Mouse (Mus musculus) mature B cell (primary cell): Measurements from ENCODE around the gene Arfrp1.

Source experiments
- in situ Hi-C: fragments of 300-500 bp; cut with MboI; formaldehyde crosslinking; loops from 2 replicates; pipeline ENCODE4 v1.14.3; 2019

Arfrp1 gene

GRCm38 (mm10) chr2:181364860-181365596 is at the start of gene Arfrp1, which contains the start of gene Zgpat:
Gene Arfrp1, minus strand, starts transcription at chr2:181365404.
Gene Zgpat, plus strand, starts transcription at chr2:181364928.
- in situ Hi-C loops = no loop called here

- in situ Hi-C loops = no loop called here
These were observed 47.9 kb upstream of the Arfrp1 start for GRCm38 (mm10) chr2:181413141-181413540.

- in situ Hi-C loops = no loop called here
These were observed 45.7 kb upstream of the Arfrp1 start for GRCm38 (mm10) chr2:181410760-181411473.

DNA sequence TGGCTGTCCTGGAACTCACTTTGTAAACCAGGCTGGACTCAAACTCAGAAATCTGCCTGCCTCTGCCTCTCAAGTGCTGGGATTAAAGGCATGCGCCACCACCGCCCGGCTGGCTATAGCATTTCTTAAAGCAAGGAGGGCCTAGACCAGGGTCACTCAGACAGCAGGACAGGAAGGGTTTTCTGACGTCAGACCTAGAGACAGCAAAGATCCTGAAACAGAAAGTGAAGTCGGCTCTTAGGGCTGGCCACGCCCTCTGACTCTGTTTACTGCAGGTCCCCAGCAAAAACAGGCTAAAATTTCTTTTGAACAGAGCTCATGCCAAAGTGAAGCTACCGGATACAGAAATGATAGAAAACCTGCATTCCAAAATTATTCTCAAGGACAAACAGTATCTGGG is 44.4 kb upstream of the Arfrp1 start:
- in situ Hi-C loops = no loop called here

DNA sequence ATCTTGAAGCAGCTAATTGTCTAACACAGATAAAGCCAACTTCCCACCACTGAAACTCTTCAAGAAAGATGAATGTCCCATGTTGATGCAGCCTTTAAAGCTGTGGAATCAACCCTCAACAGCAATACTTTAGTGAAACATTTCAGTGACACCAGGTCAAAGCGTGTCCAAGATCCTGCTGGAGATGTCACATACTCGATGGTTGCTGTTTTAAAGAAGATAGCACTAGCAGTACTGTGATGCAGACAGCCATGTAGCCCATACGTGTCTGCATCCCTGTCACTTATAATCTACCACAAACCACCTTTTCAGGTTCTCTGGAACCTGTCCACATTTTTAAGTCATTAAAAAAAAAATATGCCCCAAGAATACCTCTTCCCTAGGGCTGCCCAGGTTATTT is 38.5 kb upstream of the Arfrp1 start:
- in situ Hi-C loops = no loop called here

DNA sequence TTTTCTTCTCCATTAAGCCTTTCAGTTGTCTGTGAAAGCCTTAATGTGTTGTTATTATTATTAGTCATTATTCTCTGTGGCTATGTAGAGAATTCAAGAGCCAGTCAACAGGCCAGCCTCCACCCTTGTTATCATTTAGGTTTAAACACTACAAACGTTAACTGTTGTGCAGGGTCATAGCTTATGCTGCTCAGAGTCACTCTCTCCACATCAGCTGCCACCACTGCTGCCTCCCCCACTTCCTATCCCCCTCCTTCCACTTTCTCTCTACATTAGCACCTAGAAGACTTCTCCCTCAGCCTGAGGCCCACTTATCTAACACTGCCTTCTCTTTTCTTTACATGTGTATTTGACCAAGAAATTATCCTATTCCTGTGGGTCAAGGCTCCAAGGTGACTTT is 36.3 kb upstream of the Arfrp1 start:
- in situ Hi-C loops = no loop called here

DNA sequence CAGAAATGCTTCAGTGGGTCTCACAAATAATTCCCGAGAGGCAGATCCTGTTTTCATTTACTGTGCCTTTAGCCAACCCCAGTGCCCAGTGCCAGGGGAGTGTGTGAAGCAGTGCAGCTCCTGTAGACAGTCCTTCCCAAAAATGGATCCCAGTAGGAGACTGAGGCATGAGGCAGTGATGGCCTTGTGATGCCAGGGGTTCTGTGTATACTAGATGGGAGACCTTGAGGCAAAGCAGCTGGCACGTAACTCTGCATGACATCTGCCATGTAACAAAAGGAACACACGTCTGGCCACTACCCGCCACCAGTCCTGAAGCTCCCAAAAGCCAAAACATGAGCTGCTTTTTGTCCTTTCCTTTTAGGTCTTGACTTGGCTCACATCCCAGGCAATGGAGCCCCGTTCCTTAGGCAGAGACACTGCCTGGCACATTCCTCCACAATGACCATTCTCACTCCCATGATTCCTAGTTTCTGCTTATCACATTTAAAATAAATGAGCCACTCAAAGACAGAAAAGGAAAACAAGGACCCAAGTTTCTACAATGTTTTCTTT is 32.1 kb upstream of the Arfrp1 start:
- in situ Hi-C loops = loop anchor here (10.0 kb wide), 2 partner anchors 98 to 178 kb away; partner anchors contain the start of genes Abhd16b and Tpd52l2

- in situ Hi-C loops = loop anchor here (10.0 kb wide), 2 partner anchors 101 to 181 kb away; partner anchors contain the start of genes Abhd16b and Tpd52l2
These were observed 28.9 kb upstream of the Arfrp1 start for GRCm38 (mm10) chr2:181394086-181394485.

- in situ Hi-C loops = loop anchor here (10.0 kb wide), 2 partner anchors 102 to 182 kb away; partner anchors contain the start of genes Abhd16b and Tpd52l2
These were observed 27.5 kb upstream of the Arfrp1 start for GRCm38 (mm10) chr2:181392600-181393213.

DNA sequence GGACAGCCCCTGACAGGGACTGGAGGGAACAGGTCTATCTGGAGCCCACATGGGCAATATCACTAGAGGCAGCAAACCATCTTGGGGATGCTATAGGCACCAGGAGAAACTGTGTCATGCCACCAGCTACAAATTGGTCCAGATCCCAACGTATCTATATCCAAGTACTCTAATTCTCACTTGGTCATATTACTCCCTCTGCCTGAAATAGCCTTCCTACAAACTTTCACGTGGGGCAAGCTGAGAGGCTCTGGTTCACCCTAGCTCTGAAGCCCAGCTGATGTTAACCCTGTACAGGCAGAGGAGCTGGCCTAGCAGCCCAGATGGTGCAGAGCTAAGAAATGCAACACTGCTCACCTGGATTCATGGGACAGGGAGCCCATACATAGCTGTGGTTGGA is 26.3 kb upstream of the Arfrp1 start:
- in situ Hi-C loops = loop anchor here (10.0 kb wide), 2 partner anchors 103 to 183 kb away; partner anchors contain the start of genes Abhd16b and Tpd52l2

- in situ Hi-C loops = loop anchor here (10.0 kb wide), 2 partner anchors 104 to 184 kb away; partner anchors contain the start of genes Abhd16b and Tpd52l2
These were observed 25.8 kb upstream of the Arfrp1 start for GRCm38 (mm10) chr2:181391022-181391421.

DNA sequence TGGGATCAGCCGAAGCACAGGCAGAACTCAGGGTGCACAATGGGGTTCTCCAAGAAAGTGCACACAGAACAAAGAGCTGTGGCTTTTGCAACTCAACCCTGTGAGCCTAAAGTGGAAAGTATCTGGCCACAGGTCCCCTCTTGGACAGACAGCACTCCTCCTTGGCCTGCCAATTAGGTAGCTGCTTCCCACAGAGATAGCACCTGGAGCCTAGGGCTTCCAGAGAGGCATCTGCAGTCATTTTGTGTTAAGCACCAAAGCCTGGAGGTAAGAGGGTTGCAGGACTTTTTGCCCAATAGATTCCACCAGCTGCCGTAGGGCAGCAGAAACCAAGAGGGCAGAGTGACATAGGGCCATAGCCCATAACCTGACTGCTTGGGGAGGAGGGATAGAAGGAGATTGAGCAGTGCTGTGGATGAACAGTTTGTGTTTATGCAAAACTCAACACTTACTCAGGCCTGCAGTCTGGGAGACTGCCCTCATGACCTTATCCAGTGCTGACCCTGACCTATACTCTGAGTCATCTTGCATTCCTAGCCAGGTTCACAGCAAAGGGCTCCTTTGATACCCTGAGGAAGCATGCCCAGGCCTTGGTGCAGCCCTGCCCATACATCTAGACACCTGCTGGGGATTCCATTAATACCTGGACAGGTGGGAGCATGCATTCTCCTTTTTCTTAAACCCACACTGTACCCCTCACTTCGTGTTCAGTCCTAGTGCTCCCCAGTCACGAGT is 25.1 kb upstream of the Arfrp1 start:
- in situ Hi-C loops = loop anchor here (10.0 kb wide), 2 partner anchors 104 to 184 kb away; partner anchors contain the start of genes Abhd16b and Tpd52l2

DNA sequence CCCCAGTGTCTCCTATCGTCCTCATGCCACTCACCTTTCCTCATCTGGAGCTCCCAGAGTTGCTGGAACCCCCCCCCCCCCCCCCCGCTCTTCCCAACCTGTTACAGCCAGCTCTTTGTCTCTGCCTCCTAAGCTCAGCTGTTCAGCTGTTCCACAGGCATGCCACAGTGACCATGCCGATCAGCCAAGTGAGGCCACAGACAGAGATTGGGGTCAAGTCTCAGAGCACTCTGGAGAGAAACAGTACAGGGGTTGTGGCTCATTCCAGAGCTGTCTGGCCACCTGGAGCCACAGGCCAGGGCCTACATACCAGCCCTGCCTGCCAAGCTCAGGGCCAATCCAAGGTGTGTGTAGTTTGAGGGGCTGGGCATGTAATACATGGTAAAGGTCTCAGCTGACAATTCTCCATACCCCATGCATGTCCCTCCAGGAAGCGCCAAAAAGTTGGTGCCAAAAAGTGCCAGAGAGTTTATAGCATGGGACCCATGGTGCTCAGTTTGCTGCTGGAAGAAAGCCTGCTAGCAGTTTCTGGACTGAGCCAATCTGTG is 21.5 kb upstream of the Arfrp1 start:
- in situ Hi-C loops = no loop called here

DNA sequence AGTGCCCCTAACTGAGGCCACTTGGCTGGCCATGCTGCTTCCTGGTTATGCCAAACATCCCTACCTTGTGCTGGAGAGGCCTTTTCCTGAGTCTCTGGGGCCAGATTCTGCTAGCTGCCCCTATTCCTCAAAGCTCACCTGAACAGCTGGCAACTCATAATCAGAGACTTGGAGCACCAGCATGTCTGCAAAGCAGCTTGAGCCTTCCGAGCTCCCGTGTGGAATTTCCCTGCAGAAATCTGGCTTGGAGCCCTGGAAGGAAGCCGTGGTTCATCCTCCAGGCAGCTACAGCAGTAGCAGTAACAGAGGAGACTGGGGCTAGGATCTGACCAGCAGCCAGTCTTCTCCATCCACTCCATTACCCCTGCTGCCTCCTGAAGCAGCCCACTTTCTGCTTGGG is 20.7 kb upstream of the Arfrp1 start:
- in situ Hi-C loops = no loop called here

DNA sequence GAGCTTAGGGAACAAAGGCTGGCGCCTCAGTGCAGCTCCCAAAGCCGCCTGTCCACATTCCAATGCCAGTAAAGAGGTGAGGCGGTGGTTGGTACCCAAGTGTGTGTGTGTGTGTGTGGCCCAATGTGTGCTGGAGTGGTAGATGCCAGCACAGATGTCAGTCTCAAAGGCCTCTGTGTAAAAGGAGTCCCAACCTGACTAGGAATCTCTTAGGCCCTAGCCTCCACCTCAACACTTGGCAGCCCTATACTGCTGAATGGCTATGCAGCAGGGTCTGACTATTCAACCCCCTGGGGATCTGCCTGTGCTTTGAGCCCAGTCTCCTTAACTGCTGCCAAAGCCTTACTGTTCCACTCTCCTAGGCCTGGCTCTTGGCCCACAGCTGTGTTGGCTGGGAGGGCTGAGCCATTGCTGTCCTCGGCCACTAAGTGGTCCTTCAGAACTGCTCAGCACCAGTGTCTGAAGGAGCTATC is 19.8 kb upstream of the Arfrp1 start:
- in situ Hi-C loops = no loop called here

- in situ Hi-C loops = no loop called here
These were observed 19.3 kb upstream of the Arfrp1 start for GRCm38 (mm10) chr2:181384463-181384862.

GRCm38 (mm10) chr2:181381631-181382306 is 16.6 kb upstream of the Arfrp1 start:
- in situ Hi-C loops = no loop called here

- in situ Hi-C loops = no loop called here
These were observed 15.9 kb upstream of the Arfrp1 start for GRCm38 (mm10) chr2:181381107-181381506.

DNA sequence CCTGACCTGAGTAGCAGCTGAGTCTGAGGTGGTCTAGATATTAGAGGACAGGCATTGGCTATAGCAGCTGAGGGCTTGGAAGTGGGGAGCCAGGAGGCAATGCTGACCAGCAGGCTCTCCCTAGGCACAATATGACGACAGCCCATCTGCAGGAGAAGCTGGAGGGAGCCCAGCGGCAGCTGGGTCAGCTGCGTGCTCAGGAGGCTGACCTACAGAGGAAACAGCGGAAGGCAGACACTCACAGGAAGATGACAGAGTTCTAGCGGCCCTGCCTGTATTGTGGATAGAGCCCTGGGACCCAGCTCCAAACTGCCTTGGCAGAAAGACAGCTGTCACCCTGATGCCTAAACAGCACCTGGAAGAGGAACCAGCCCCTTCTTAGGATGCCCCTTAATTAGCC is 15.0 kb upstream of the Arfrp1 start:
- in situ Hi-C loops = no loop called here

DNA sequence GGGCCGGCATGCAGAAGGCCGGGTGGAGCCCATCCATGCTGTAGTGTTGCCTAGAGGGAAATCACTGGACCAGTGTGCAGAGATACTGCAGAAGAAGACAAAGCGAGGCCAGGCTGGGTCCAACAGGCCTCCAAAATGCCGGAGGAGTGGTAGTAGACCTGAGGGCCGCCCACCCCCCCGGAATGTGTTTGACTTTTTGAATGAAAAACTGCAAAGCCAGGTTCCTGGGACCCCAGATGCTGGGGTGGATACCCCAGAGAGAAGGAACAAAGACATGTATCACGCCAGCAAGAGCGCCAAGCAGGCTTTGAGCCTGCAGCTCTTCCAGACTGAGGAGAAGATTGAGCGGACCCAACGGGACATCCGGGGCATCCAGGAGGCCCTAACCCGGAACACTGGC is 14.6 kb upstream of the Arfrp1 start, which contains the start of gene Lime1:
TSS of gene Lime1 (plus strand) at position 301 of the 400 bp plus-strand sequence.
- in situ Hi-C loops = no loop called here
